Mouse (Mus musculus) right cerebral cortex, postnatal 36 days (tissue): ENCODE measurements at regions not wholly inside any gene's neighbourhood (a gene's known extent, or its start where the extent isn't known, plus 50 kb on each side); places are given as distances from the start of the nearest gene placed in this dataset.

Source experiments
- DNase-seq, 2 experiments: peaks; one replicate each; pipeline ENCODE4 v3.0.0; 2022; ENCODE audit warnings: low spot score in 2 of 2, mixed read lengths in 1 of 2

DNA sequence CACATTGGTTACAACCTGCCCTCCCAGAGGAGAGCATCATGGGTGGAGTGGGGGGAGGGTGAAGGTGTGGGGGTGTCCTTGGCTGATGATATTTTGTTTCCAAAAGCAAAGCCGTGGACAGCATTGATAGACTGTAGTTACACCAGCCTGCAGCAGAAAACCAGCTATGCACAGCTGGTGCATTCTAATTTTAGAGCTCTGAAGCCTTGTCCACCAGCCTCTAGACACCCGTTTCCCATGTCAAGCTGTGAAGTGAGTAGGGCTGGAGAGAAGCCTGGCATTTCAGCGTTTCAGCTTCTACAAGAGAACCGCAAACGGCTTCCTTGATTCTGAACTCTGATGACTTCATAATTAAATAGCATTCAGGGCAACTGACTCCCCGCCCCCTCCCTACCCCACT is 310.7 kb upstream of the Rorb start:
- DNase-seq: peak in 1 of 2 experiments; percentile 1
